Mouse (Mus musculus) erythroblast, embryonic 14.5 days (primary cell): ENCODE measurements at regions not wholly inside any gene's neighbourhood (a gene's known extent, or its start where the extent isn't known, plus 50 kb on each side); places are given as distances from the start of the nearest gene placed in this dataset.

Experiments
- H3K27me3 ChIP-seq: 2 replicates; pipeline ENCODE4 v1.6.1; 2012; ENCODE audit warnings: inconsistent platforms; ENCODE audit not compliant: control insufficient read depth
- H3K36me3 ChIP-seq: 2 replicates; pipeline ENCODE4 v1.6.1; 2012; ENCODE audit warnings: mild to moderate bottlenecking, inconsistent platforms; ENCODE audit not compliant: control insufficient read depth
- H3K4me1 ChIP-seq: 2 replicates; pipeline ENCODE4 v1.6.1; 2012; ENCODE audit warnings: inconsistent platforms; ENCODE audit not compliant: control insufficient read depth
- H3K4me3 ChIP-seq: replicated peaks from 2 replicates; pipeline ENCODE3; 2012; ENCODE audit warnings: moderate library complexity, mild to moderate bottlenecking, inconsistent platforms
- H3K9me3 ChIP-seq: 2 replicates; pipeline ENCODE4 v1.6.1; 2012; ENCODE audit warnings: low read length, inconsistent platforms, mixed read lengths; ENCODE audit not compliant: control insufficient read depth
- GATA1 ChIP-seq: IDR thresholded peaks from 2 replicates; pipeline ENCODE4 v1.6.1; 2012; ENCODE audit warnings: low read length, inconsistent platforms, mixed read lengths
- TAL1 ChIP-seq: IDR thresholded peaks from 3 replicates; pipeline ENCODE4 v1.6.1; 2012; ENCODE audit warnings: low read length, inconsistent platforms, mixed read lengths

DNA sequence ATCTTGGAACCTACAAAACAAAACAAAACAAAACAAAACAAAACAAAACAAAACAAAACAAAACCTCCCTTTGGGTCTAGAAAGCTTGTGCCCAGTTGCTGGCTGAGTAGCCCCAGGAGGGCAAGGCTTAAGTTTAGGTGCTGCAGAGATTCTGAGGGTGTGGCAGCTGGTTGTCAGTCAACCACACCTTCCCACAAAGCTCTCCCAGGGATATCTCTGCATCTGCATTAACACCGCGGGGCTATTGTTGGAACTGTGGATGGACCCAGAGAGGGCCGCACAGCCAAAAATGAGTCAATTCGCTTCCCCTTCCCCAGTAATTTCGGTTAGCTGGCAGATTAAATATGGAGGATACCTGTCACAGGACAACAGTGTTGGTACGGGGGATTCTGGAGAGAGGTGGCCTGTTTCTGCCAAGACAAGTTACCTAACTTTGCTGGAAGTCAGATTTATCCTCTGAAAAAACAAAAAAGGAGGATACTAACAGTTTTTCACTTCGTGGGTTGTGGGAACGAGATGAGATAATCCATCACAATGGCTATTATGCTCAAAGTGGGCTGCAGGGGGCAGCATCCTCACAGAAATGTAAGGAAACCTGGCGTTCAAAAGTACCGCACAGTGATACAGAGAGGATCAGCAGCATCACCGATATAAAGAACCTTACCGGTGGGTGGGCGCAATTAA lies 96.7 kb downstream of the 1500009L16Rik start:
- Histone ChIP-seq H3K9me3 (no peaks in the 10 kb centered on the region), H3K4me1 (no peaks in the 10 kb centered on the region), H3K36me3 (no peaks in the 10 kb centered on the region), H3K27me3 (no peaks in the 10 kb centered on the region), H3K4me3 (no peak overlapping the region)
- TF ChIP-seq GATA1: no peak
- TF ChIP-seq TAL1: no peak

DNA sequence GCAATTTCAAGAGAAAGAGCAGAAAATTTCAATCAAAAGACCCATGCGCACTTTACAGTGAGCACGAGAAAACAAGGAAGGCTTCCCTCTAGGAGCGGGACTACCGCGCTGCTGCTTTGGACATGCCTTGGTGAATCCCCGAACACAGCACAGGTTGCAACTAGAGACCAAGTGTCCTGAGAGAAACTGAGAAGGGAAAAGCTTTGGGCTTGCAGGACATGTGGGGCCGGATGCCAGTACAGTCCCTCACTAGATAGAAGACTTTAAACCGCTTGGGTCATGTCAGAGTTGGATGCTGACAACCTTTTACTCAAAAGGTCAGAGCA lies 97.2 kb downstream of the 1500009L16Rik start:
- no peaks in the 10 kb centered on the region for H3K9me3 ChIP-seq
- H3K4me3 ChIP-seq: no peak overlapping the region
- no peaks in the 10 kb centered on the region for H3K36me3 ChIP-seq
- no peaks in the 10 kb centered on the region for H3K27me3 ChIP-seq
- no peaks in the 10 kb centered on the region for H3K4me1 ChIP-seq
- TF ChIP-seq GATA1 (no peak), TAL1 (no peak)

DNA sequence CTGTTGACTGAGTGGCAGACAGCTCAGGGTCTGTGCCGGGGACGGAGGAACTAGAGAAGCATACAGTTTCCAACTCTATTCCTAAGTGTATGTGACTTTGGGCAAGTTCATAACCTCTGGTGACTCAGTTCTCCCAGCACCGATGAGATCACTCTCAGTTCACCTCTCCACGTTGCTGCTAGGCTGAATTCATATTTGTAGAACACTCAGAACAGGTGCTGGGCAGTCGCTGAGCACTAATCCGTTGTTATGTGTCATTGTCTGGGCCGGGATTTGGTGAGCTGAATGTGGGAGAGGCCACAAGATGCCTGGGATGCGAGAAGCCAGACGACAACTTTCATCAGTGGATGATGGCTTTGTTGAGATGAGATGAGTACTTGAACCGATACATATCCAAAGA lies 98.4 kb downstream of the 1500009L16Rik start:
- Histone ChIP-seq H3K4me3 (no peak overlapping the region), H3K4me1 (no peaks in the 10 kb centered on the region), H3K27me3 (no peaks in the 10 kb centered on the region), H3K36me3 (no peaks in the 10 kb centered on the region), H3K9me3 (no peaks in the 10 kb centered on the region)
- TF ChIP-seq TAL1 (no peak), GATA1 (no peak)

DNA sequence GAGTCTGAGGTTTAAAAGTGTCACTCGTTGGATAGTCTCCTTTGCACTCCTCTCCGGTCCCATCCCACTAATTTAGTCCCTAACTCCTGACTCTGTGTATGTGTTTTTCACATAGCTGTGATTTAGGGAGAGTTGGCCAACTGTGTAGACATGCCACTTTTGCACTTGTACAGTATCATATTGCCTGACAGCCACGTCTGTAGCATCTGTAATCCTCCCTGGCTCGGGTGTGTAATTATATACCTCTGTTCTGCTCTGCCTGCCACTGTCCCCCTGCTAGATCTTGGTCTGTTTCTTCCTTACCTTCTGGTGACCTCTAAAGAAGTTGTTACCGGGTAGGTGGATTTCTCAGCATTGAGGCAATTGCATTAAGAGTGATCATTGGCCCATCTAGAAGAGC lies 103.4 kb downstream of the 1500009L16Rik start:
- Histone ChIP-seq H3K36me3 (no peaks in the 10 kb centered on the region), H3K9me3 (no peaks in the 10 kb centered on the region), H3K27me3 (no peaks in the 10 kb centered on the region), H3K4me3 (no peak overlapping the region), H3K4me1 (peaks cover 2% of the 10 kb centered on the region)
- TF ChIP-seq TAL1 (no peak), GATA1 (no peak)

DNA sequence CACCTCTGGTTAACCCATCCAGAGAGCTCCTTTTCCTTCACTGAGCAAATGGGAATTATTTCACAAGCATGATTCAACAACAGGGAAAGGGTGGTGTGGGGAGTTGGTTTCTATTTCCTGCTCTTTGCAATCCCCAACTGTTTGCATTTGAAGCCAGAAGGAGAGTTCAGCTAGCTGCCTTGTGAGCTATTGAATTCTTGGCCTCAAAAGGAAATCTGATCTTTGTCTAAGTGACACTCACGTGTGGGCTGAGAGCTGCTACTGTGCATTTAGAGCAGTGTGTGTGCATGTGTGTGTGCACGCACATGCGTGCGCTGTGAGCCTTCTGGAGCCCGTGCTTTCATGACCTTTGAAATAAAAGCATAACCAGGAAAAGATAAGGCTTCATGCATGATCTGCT lies 113.7 kb downstream of the 1500009L16Rik start:
- no peak overlapping the region for H3K4me3 ChIP-seq
- TF ChIP-seq TAL1: no peak
- no peak for TF ChIP-seq GATA1
- no peaks in the 10 kb centered on the region for H3K4me1 ChIP-seq
- H3K9me3 ChIP-seq: no peaks in the 10 kb centered on the region
- no peaks in the 10 kb centered on the region for H3K36me3 ChIP-seq
- no peaks in the 10 kb centered on the region for H3K27me3 ChIP-seq

DNA sequence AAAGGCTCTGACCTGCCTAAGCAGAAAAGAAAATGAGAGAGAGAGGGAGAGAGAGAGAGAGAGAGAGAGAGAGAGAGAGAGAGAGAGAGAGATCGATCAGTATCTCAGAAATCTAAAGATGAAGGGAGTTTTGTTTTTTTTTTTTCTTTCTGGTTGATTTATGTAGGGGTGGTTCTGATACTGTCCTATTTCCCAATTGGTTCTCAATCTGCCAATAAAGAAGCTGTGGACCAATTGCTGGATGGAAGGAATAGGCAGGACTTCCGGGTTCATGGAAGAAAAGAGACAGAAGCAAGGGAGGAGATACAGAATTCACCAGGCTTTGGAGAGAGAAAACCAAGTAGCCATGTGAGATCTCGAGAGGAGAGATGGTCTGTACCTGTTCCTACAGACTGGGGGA lies 117.6 kb downstream of the 1500009L16Rik start:
- H3K9me3 ChIP-seq: peaks cover 2% of the 10 kb centered on the region
- H3K4me3 ChIP-seq: no peak overlapping the region
- no peaks in the 10 kb centered on the region for H3K36me3 ChIP-seq
- no peaks in the 10 kb centered on the region for H3K27me3 ChIP-seq
- no peaks in the 10 kb centered on the region for H3K4me1 ChIP-seq
- TF ChIP-seq TAL1: no peak
- TF ChIP-seq GATA1: no peak

DNA sequence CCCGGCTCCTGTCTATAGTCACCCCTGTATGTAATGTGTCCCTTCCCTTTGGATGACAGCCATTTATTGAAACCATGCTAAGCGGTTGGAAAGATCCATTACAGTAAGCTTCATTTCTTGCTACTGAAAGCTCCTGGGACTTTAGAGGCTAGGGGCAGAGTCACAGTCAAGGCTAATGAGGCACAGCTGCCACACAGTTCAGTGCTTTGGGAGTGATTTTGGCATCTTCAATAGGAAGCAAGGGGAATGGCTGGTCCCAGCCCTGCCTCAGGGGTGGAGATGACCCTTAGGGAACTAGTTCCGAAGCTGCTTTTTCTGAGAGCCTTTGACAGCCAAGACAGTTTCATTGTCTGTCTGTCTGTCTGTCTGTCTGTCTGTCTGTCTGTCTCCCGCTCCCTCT lies 128.2 kb downstream of the 1500009L16Rik start:
- no peak overlapping the region for H3K4me3 ChIP-seq
- H3K27me3 ChIP-seq: no peaks in the 10 kb centered on the region
- H3K9me3 ChIP-seq: no peaks in the 10 kb centered on the region
- no peaks in the 10 kb centered on the region for H3K36me3 ChIP-seq
- H3K4me1 ChIP-seq: no peaks in the 10 kb centered on the region
- TF ChIP-seq TAL1 (no peak), GATA1 (no peak)

DNA sequence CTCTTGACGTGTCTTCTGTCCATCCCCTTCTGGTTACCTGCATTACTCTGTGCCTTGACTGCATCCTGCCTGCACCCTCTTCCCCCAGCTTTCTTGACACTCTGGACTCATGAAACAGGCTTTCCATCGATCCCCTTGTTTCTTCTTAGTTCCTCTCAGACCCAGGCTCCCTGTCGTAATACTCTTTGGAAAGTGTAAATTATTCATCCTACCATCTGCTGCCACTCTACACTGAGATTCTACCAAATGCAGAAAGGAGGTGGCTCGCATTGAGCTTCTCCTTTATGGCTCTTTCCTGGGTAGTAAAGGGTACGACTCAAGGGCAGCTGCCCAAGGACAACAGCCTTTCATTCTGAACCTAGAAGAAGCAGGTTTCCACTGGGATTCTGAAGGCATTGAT lies 129.5 kb downstream of the 1500009L16Rik start:
- H3K4me3 ChIP-seq: no peak overlapping the region
- no peaks in the 10 kb centered on the region for H3K4me1 ChIP-seq
- no peaks in the 10 kb centered on the region for H3K9me3 ChIP-seq
- H3K27me3 ChIP-seq: no peaks in the 10 kb centered on the region
- H3K36me3 ChIP-seq: no peaks in the 10 kb centered on the region
- no peak for TF ChIP-seq TAL1
- TF ChIP-seq GATA1: no peak

DNA sequence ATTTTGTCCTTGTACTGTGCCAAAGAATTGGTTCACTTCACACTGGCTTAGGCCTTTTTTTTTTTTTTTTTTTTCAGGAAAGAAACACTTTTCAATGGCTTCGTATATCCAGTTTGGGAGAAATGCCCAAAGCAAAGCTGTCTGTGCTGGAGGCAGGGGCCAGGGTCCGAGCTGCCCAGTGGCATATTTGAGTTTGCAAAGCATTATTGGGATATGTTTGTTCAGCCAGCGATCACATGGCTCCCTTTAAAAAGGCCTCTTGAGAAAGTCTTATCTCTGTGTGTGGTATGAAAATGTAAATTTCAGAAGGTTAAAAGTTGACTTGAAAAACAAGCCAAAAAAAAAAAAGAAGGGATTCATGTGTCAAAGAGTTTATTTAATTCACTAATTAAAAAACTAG lies 130.1 kb downstream of the 1500009L16Rik start:
- H3K4me1 ChIP-seq: no peaks in the 10 kb centered on the region
- no peaks in the 10 kb centered on the region for H3K27me3 ChIP-seq
- H3K36me3 ChIP-seq: no peaks in the 10 kb centered on the region
- H3K9me3 ChIP-seq: no peaks in the 10 kb centered on the region
- H3K4me3 ChIP-seq: no peak overlapping the region
- TF ChIP-seq TAL1: no peak
- TF ChIP-seq GATA1: no peak

DNA sequence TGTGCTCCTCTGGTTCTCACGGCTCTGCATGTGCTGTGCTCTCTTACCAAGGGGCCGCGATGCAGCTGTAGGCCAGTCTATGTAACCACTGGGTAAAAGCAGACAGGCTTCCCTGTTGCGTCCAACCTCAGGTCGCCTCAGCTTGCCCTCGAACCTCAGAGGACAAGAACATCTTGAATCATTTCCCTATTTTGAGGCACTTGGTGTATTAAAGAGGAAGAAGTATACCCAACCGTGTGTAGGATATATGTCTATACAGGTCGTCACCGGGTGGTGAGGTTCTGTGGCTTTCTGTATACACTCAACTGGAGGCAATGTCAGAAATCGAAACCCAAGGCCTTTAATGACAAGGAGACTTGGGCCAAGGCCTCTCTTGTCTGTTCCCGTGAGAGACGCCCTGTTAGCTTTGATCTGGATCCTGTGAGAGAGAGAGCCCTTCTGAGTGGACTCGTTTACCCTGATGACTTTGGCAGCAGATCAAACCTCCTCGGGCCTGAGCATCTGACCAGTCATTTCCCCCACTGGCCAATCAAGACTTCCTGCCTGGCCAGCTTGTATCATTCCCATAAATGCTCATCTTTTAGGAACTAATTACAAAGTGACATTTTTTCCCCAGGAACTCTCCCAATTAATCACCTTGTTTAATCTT lies 135.3 kb downstream of the 1500009L16Rik start:
- H3K9me3 ChIP-seq: peaks cover 2% of the 10 kb centered on the region; the same call in 1 of the 2 replicates
- H3K36me3 ChIP-seq: no peaks in the 10 kb centered on the region
- TF ChIP-seq GATA1: no peak
- TF ChIP-seq TAL1: no peak

More for the DNA sequence above, 135.3 kb downstream of the 1500009L16Rik start:
- Histone ChIP-seq H3K4me3 (no peak overlapping the region), H3K4me1 (no peaks in the 10 kb centered on the region), H3K27me3 (no peaks in the 10 kb centered on the region)
